Mouse (Mus musculus): ENCODE results near the gene Dpy19l2.

GRCm38 (mm10) chr9:24516575-24517139, 179.4 kb downstream of the Dpy19l2 start:
- TF ChIP-seq CTCF (IDR thresholded peaks at IDR 0.05; ENCODE audit: insufficient read depth, low read length) = peak; percentile 87
- no peak for TF ChIP-seq POLR2A (IDR thresholded peaks at IDR 0.05; ENCODE audit: borderline replicate concordance, extremely low read depth, low read depth, low read length)
